Mouse (Mus musculus): ENCODE measurements around the gene Prkce. TPM values are rescaled to one million over a fixed set of nuclear protein-coding genes. Genes with fewer than 3 reads are reported as not detected.

The Prkce gene
- polyA plus RNA-seq, 1 experiment from 2014 or later = 8.1 TPM

DNA sequence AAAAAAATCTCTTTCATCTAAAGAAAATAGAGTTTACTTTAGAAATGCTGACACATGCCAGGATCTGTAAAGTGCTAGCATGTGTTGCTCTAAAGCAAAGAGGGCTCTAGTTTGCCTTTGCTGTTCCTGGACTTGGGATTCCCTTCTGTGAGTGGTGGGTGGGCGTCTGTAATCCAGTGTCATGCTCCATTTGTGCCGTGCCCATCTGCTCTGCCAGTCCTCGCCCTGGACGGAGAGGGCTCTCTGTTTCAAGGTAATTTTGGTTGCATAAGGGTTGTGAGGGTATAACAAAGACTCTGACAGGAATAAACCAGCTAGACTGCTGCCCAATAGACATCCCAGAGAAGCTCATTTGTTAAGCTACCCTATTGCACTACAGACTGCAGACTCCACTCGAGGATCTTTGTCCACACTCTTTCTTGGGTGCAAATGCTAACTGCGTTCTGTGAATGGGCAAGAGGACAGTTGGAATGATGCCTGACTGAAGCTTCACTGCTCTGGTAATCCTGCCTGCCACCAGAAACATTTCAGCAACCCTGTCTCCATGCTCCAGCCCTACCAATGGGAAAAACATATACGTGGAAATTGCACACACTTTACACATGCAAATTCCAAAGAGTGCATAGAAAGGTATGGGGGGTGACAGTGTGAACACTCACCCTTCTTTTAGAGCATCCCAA, 188.3 kb downstream of the Prkce start:
- H3K27ac ChIP-seq (replicated peaks) = no peak overlapping the region
- 44% methylated on average over 7 of the region's 7 CpGs for WGBS
- H3K9me3 ChIP-seq (replicated peaks) = no peaks in the 10 kb centered on the region
- ATAC-seq (ENCODE audit: insufficient number of reproducible peaks, low FRiP score, low TSS enrichment, low read depth) = no peak
- no peak overlapping the region for H3K9ac ChIP-seq
- H3K4me2 ChIP-seq (replicated peaks) = no peak overlapping the region
- H3K27me3 ChIP-seq = no peaks in the 10 kb centered on the region
- H3K4me3 ChIP-seq (replicated peaks) = no peak overlapping the region
- no peaks in the 10 kb centered on the region for H3K36me3 ChIP-seq
- H3K4me1 ChIP-seq = peaks cover 35% of the 10 kb centered on the region

DNA sequence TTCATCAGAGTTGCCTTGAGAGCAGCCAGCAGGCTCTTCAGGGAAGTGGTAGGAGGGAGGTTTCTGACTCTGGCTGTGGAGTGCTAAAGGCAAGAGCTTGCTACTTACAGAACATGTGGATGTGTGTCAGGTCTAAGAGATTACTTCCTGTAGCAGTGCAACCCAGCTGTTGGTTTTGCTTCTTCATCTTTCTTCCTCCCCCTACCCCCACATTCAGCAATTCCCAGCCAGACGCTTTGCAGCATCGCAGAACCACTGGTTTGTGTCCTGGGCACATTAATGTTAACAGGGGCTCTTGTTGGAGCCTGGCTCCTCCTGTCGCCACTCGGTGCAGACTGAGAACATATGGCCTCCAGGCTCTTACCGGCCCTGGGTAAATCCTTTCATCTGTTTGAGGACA, 190.8 kb downstream of the Prkce start:
- Histone ChIP-seq H3K36me3 (no peaks in the 10 kb centered on the region), H3K9me3 (replicated peaks) (no peaks in the 10 kb centered on the region), H3K4me2 (replicated peaks) (no peak overlapping the region), H3K27me3 (no peaks in the 10 kb centered on the region), H3K4me1 (peaks cover 17% of the 10 kb centered on the region), H3K27ac (replicated peaks) (no peak overlapping the region), H3K4me3 (replicated peaks) (no peak overlapping the region), H3K9ac (no peak overlapping the region)
- no peak for ATAC-seq (ENCODE audit: insufficient number of reproducible peaks, low FRiP score, low TSS enrichment, low read depth)
- 18% methylated on average over 5 of the region's 5 CpGs for WGBS

DNA sequence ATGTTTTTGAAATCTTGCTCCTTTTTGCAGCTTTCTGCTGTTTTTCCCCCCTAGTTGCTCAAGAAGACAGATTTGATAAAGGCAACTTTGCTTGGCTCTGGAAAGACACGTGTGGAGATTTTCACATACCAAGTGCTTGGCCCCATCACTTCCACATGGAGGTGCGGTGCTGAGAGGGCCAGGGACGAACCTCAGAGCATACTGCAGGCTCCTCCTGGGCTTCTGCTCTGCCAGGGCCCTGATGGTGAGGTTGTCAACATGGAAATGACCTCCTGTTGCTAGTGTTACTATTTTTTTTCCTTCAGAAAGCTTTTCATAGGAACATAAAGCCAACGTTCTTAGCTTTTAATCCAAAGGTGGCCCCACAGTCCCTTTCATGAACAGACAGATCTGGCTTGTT, 191.3 kb downstream of the Prkce start:
- no peak overlapping the region for H3K27ac ChIP-seq (replicated peaks)
- no peaks in the 10 kb centered on the region for H3K36me3 ChIP-seq
- H3K27me3 ChIP-seq = no peaks in the 10 kb centered on the region
- H3K4me2 ChIP-seq (replicated peaks) = no peak overlapping the region
- H3K9me3 ChIP-seq (replicated peaks) = no peaks in the 10 kb centered on the region
- H3K9ac ChIP-seq = no peak overlapping the region
- H3K4me3 ChIP-seq (replicated peaks) = no peak overlapping the region
- no peak for ATAC-seq (ENCODE audit: insufficient number of reproducible peaks, low FRiP score, low TSS enrichment, low read depth)
- H3K4me1 ChIP-seq = peaks cover 13% of the 10 kb centered on the region
- WGBS = 41% methylated on average over 4 of the region's 4 CpGs

DNA sequence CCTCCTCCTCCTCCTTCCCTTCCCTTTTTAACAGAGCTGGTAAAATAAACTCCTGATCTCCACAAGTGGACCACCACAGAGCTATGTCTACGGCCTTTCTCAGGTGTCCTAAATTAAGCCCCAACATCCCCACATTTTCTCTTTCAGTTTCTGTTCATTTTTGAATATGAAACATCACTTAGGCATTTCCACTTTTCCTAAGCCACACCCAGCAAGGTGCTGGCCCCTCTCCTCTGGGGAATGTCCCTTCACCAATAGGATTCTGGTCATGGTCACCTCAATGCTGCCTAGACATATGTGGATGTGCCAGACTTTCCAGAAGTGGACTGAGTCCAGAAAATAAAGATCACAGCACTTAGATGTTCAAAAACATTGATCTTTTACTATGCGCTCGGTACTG, 193.3 kb downstream of the Prkce start:
- no peaks in the 10 kb centered on the region for H3K36me3 ChIP-seq
- H3K27me3 ChIP-seq = no peaks in the 10 kb centered on the region
- H3K4me1 ChIP-seq = peaks cover 15% of the 10 kb centered on the region
- no peak overlapping the region for H3K4me3 ChIP-seq (replicated peaks)
- no peak overlapping the region for H3K9ac ChIP-seq
- H3K27ac ChIP-seq (replicated peaks) = no peak overlapping the region
- ATAC-seq (ENCODE audit: insufficient number of reproducible peaks, low FRiP score, low TSS enrichment, low read depth) = no peak
- H3K9me3 ChIP-seq (replicated peaks) = no peaks in the 10 kb centered on the region
- WGBS = 86% methylated on average over 3 of the region's 3 CpGs
- H3K4me2 ChIP-seq (replicated peaks) = no peak overlapping the region

DNA sequence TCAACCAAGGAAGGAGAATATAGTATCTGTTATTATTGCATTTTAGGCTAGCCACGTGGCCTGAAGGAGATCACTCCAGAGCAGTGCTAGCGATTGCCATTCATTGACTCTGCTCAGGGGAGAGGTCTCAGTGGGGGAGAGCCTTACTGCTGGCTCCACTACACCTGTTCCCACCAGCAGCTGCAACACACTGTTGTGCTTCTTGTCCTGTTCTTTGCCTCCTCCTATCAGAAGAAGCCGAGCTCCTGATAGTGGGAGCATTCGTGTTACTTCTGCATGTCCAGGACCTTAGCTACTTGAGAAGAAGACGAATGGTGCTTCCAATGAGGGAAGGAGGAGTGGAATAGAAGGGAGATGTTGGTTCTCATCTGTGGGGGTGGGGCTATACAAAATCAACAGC, 195.8 kb downstream of the Prkce start:
- H3K4me3 ChIP-seq (replicated peaks) = no peak overlapping the region

DNA sequence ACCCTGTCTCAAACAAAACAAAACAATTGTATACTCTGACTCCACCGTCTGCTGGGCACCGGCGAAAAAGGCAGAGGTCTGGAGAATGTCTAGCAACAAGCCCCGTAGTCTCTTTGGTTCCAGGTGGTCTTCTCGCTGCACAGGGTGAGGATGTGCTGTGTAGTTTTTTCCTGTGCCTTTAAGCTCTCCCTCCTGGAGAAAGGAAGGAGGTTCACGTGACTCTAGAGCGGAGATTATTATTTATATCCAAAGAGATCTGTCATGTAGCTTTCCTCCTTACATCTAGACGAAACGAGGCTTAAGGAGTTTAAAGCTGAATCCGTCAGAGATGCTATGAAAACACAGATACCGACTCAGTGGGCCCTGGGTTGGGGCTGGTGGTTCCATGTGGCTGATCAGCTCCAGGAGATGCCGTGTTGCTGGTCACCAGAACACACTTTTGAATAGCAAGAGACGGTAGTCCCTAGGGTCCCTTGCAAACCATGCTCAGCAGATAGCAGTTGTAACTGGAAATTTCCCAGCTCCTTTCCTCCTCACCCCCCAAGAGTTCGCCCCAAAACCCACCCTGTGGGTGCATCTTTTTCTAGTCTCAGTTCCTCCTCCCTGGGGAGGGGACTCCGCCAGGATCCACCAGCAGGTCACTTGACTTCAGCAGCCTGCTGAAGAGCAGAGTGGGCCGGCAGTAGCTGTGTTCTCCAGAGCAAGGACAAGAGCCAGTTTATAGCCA, 196.9 kb downstream of the Prkce start:
- no peaks in the 10 kb centered on the region for H3K36me3 ChIP-seq
- no peaks in the 10 kb centered on the region for H3K27me3 ChIP-seq
- H3K9ac ChIP-seq = no peak overlapping the region
- no peaks in the 10 kb centered on the region for H3K9me3 ChIP-seq (replicated peaks)
- no peak overlapping the region for H3K4me2 ChIP-seq (replicated peaks)
- peaks cover 24% of the 10 kb centered on the region for H3K4me1 ChIP-seq
- H3K27ac ChIP-seq (replicated peaks) = no peak overlapping the region
- no peak for ATAC-seq (ENCODE audit: insufficient number of reproducible peaks, low FRiP score, low TSS enrichment, low read depth)
- no peak overlapping the region for H3K4me3 ChIP-seq (replicated peaks)
- WGBS = 59% methylated on average over 16 of the region's 16 CpGs

More for the DNA sequence above, 195.8 kb downstream of the Prkce start:
- Histone ChIP-seq H3K9me3 (replicated peaks) (no peaks in the 10 kb centered on the region), H3K4me2 (replicated peaks) (no peak overlapping the region), H3K36me3 (no peaks in the 10 kb centered on the region), H3K4me1 (peaks cover 29% of the 10 kb centered on the region), H3K27me3 (no peaks in the 10 kb centered on the region), H3K27ac (replicated peaks) (no peak overlapping the region), H3K9ac (no peak overlapping the region)
- 72% methylated on average over 5 of the region's 5 CpGs for WGBS
- ATAC-seq (ENCODE audit: insufficient number of reproducible peaks, low FRiP score, low TSS enrichment, low read depth) = no peak

DNA sequence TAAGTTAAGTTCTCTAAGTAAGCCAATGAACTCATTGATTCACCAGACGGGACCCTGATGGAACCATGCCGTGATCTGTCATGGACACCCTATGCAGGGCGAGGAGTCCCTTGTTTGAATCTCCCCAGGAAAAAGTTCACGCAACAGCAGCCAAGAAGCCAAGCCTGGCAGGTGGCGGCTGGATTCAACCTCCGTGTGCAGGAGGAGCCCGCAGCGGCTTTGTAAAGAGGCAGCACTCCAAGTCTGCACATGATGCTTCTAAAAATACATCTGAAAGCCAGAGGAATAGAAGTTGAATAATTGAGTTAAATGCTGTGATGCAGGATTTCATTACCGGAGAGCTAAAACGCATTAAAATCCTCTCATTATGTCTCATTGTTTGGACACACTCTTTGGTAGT, 199.3 kb downstream of the Prkce start:
- Histone ChIP-seq H3K9me3 (replicated peaks) (no peaks in the 10 kb centered on the region), H3K27me3 (no peaks in the 10 kb centered on the region), H3K9ac (no peak overlapping the region), H3K36me3 (no peaks in the 10 kb centered on the region), H3K4me3 (replicated peaks) (no peak overlapping the region), H3K27ac (replicated peaks) (no peak overlapping the region), H3K4me2 (replicated peaks) (no peak overlapping the region), H3K4me1 (peaks cover 40% of the 10 kb centered on the region)
- ATAC-seq (ENCODE audit: insufficient number of reproducible peaks, low FRiP score, low TSS enrichment, low read depth) = no peak
- WGBS = 44% methylated on average over 10 of the region's 10 CpGs

DNA sequence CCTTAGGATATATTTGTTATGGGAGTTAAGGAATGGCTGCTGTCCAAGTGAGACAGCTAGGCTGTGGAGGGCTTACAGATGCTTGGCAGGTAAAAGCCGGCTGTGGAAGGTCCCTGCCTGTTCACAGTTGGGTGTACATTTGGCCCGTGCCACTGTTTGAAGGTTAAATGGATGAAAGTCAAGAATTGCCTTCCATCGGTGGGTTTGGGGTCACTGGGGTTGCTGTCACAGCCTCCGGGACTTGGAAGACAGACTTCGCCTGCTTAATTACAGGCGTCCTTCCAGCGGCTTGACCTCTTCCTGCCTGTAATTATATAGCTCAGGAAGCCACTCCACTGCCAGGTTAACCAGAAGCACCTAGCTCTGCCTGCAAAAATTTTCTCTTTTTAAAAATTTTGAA, 200.1 kb downstream of the Prkce start:
- no peak overlapping the region for H3K4me2 ChIP-seq (replicated peaks)
- WGBS = 26% methylated on average over 7 of the region's 7 CpGs
- no peak overlapping the region for H3K9ac ChIP-seq
- no peaks in the 10 kb centered on the region for H3K27me3 ChIP-seq
- peaks cover 40% of the 10 kb centered on the region for H3K4me1 ChIP-seq
- no peak overlapping the region for H3K4me3 ChIP-seq (replicated peaks)
- ATAC-seq (ENCODE audit: insufficient number of reproducible peaks, low FRiP score, low TSS enrichment, low read depth) = 0 out of 2 replicates have a peak, but pooled peaks have one; percentile 7
- no peaks in the 10 kb centered on the region for H3K9me3 ChIP-seq (replicated peaks)
- no peaks in the 10 kb centered on the region for H3K36me3 ChIP-seq
- H3K27ac ChIP-seq (replicated peaks) = no peak overlapping the region

DNA sequence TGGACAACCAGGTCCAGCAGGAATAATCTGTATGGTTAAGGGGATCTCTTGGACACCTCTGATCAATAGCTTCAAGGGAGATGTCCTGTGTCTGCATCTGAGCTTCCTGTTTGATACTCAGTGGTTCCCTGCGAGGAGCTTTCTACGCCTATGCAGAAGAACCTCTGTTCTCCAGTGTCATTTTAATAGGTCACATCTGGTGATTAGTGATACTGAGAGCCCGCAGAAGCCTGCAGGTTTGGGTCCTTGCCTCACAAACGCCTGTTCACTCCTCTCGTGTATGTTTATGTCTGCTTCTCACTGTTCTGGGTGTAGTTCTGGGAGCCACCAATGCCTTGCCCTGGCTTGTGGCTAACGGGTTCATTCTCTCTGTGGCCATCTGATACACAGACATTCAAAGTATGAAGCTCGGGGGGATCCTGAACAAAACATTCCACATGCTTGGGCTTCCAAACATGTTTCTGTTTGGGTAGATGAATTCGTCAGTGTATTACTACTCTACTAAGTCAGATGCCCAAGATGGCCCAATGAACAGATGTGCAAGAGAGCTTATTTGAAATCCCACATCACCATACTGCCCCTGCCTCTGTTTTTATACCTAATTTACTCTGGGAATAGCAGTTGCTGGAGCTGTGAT, 202.6 kb downstream of the Prkce start:
- H3K4me3 ChIP-seq (replicated peaks) = no peak overlapping the region
- H3K4me2 ChIP-seq (replicated peaks) = no peak overlapping the region
- H3K9ac ChIP-seq = no peak overlapping the region
- no peaks in the 10 kb centered on the region for H3K27me3 ChIP-seq
- H3K27ac ChIP-seq (replicated peaks) = no peak overlapping the region
- WGBS = 34% methylated on average over 8 of the region's 8 CpGs
- H3K4me1 ChIP-seq = peaks cover 35% of the 10 kb centered on the region
- no peaks in the 10 kb centered on the region for H3K9me3 ChIP-seq (replicated peaks)
- H3K36me3 ChIP-seq = no peaks in the 10 kb centered on the region
- no peak for ATAC-seq (ENCODE audit: insufficient number of reproducible peaks, low FRiP score, low TSS enrichment, low read depth)

DNA sequence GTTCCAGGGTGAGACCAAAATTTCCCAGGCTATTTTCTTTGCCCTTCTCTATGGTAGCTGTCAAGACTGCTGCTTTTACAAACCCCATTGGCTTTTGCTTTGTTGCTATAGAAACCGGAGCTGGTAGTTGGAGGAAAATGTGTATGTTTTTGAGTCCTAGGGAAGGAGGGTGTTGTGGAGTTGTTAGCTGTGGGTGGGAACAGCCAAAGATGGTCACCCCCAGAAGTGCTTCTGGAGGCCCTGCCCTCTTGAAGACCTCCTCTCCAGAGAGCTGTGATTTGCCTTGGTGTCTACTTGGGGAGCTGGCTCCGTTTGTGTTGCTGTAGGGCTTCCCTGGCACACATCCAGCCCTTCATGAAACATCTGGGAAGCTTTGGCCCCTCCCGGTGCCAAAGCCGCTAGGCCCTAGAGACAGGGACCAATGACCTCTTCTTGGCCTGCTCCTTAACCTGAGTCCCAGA, 203.5 kb downstream of the Prkce start:
- H3K36me3 ChIP-seq = no peaks in the 10 kb centered on the region
- H3K4me1 ChIP-seq = peaks cover 35% of the 10 kb centered on the region
- H3K27me3 ChIP-seq = no peaks in the 10 kb centered on the region
- no peak for ATAC-seq (ENCODE audit: insufficient number of reproducible peaks, low FRiP score, low TSS enrichment, low read depth)
- 39% methylated on average over 4 of the region's 4 CpGs for WGBS
- no peak overlapping the region for H3K9ac ChIP-seq
- H3K4me3 ChIP-seq (replicated peaks) = no peak overlapping the region
- H3K27ac ChIP-seq (replicated peaks) = 0 out of 2 replicates have a peak overlapping the region, but pooled peaks have one; percentile 19
- no peaks in the 10 kb centered on the region for H3K9me3 ChIP-seq (replicated peaks)
- no peak overlapping the region for H3K4me2 ChIP-seq (replicated peaks)

DNA sequence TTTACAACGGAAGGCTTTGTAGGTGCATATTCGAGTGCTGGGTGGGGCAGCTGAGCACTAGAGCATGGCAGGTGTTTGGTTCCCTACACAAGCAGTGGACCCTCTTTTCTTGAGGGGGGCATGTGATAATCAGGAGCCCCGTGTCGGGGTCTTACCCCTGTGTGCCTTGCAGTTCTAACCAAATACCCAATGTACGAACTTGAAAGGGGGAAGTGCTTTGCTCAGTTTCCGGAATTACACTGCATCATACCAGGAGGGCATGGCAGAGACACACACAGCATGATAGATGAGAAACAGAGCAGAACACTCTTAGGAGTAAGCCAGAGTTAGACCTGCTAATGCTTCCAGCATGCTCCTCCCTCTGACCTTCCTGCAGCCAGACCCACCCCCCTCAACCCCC, 208.8 kb downstream of the Prkce start:
- Histone ChIP-seq H3K9me3 (replicated peaks) (no peaks in the 10 kb centered on the region), H3K27ac (replicated peaks) (no peak overlapping the region), H3K4me1 (peaks cover 35% of the 10 kb centered on the region), H3K9ac (no peak overlapping the region), H3K4me3 (replicated peaks) (no peak overlapping the region), H3K36me3 (no peaks in the 10 kb centered on the region), H3K27me3 (no peaks in the 10 kb centered on the region), H3K4me2 (replicated peaks) (no peak overlapping the region)
- no peak for ATAC-seq (ENCODE audit: insufficient number of reproducible peaks, low FRiP score, low TSS enrichment, low read depth)
- 80% methylated on average over 6 of the region's 6 CpGs for WGBS
